Mouse (Mus musculus) olfactory bulb, adult 2 months (tissue): Measurements from ENCODE around the gene Capn5.

Experiments used
- CTCF ChIP-seq: fragments of 200-500 bp; IDR thresholded peaks from 2 replicates; pipeline ENCODE4 v1.5.1; 2012; ENCODE audit warnings: low read depth, mild to moderate bottlenecking, low read length, moderate library complexity; ENCODE audit not compliant: insufficient read depth
- POLR2A ChIP-seq: fragments of 200-500 bp; IDR thresholded peaks from 2 replicates; pipeline ENCODE4 v1.6.1; 2012; ENCODE audit warnings: mild to moderate bottlenecking, low read depth, low read length, moderate library complexity; ENCODE audit not compliant: insufficient read depth

DNA sequence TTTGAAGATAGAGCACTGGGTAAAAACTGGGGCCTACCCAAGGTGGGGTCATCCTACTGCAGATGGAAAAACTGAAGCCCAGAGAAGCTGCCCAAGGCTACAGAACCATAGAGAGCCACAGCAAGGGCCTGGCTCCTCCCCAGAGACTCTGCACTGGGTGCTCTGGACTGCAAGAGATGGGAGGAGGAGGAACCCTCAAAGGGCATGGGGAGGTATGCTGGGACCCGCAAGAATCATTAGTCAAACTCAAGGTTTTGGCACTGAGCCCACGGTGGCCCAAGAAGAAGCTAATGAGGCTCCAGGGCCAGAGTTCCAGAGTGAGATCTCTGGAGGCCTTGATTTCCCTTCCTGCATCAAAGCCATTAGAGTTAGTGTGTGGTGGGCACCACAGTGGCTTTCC is 40.1 kb downstream of the Capn5 start:
- no peak for TF ChIP-seq CTCF
- TF ChIP-seq POLR2A: no peak
